9 mouse cellular contexts compared by ENCODE assay signal in the genomic region with DNA sequence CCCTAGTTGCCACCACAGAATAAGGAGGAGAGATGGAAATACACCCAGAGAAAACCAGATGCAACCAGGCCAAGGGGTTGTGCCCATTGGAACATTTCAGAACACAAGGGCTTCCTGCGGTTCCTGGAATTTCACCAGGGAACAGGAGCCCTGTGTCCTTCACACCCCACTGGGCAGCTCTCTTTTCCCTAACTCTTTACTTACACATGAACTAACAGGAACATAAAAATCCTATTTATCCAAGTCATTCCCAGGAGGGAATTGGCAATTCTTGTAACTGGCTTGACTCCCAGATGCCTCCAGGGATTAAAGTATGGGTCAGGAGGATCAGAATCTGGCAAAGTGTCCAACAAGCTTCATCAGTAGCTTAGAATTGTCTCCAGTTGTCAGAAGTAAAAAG.
DNase-seq lines count a peak whose midpoint lies in the region; ATAC-seq lines count a peak whose summit lies in the region.
"Had no signal": no experiment of that assay in that cellular context is flagged by ENCODE, and none has a peak within 500 bp of the region (broad histone marks: within the 10 kb centered on the region; RNA-seq: fewer than 3 reads in every experiment).

No protein-coding gene starts in this region.

- no peaks in the 10 kb centered on the region for H3K27me3 ChIP-seq in kidney, embryonic 15.5 days
- H3K27me3 ChIP-seq: megakaryocyte, embryonic 14.5 days had no signal

- no peak overlapping the region for H3K9ac ChIP-seq in kidney, embryonic 15.5 days

- peaks cover 4% of the 10 kb centered on the region; the same call in 1 of the 2 replicates for H3K4me1 ChIP-seq in kidney, embryonic 15.5 days
- H3K4me1 ChIP-seq: megakaryocyte, embryonic 14.5 days had no signal

- no peak overlapping the region for H3K4me2 ChIP-seq in kidney, embryonic 15.5 days

- ATAC-seq in kidney, embryonic 15.5 days (replicated peaks; ENCODE audit: low FRiP score), result 0 out of 2 replicates have a peak, but pooled peaks have one; percentile 40
- ATAC-seq in monocyte, adult 5-6 weeks (replicated peaks; ENCODE audit: insufficient number of reproducible peaks, low FRiP score, low TSS enrichment, poor library complexity, severe bottlenecking), result no peak

- no peak overlapping the region for H3K4me3 ChIP-seq in kidney, embryonic 15.5 days (replicated peaks)
- H3K4me3 ChIP-seq: megakaryocyte, embryonic 14.5 days had no signal

- 0 out of 2 replicates have a peak overlapping the region, but pooled peaks have one; percentile 18 for H3K27ac ChIP-seq in kidney, embryonic 15.5 days

- H3K9me3 ChIP-seq in kidney, embryonic 15.5 days (replicated peaks), result no peaks in the 10 kb centered on the region
- H3K9me3 ChIP-seq: megakaryocyte, embryonic 14.5 days had no signal

- DNase-seq in adrenal gland, postnatal 10 days, result peak; percentile 63
- no peak for DNase-seq in adrenal gland, adult 8-10 months
- DNase-seq in 3134 (ENCODE audit: extremely low read depth, insufficient read length, low spot score), result peak; percentile 24
- DNase-seq in embryo, embryonic 10.5 days (ENCODE audit: low spot score), result peak; percentile 1
- DNase-seq in lung, postnatal 25 days (ENCODE audit: low spot score), result peak; percentile 7
- DNase-seq in urinary bladder, postnatal 10 days (ENCODE audit: low spot score), result no peak

- WGBS in kidney, embryonic 15.5 days, result 37% methylated on average over 1 of the region's 1 CpGs

- H3K36me3 ChIP-seq in kidney, embryonic 15.5 days, result no peaks in the 10 kb centered on the region

Comparison
In these comparisons a context has a peak if more than half of its experiments do, and no peak if none do; other contexts are left out.
1. DNase-seq: peak in adrenal gland, postnatal 10 days (single experiment), 3134 (single experiment), embryo, embryonic 10.5 days (single experiment) and lung, postnatal 25 days (single experiment); none in adrenal gland, adult 8-10 months (single experiment) and urinary bladder, postnatal 10 days (single experiment).